Mouse (Mus musculus) urinary bladder, postnatal 4 days (tissue): ENCODE data around the gene Timp3.

Source experiments
- DNase-seq, 2 experiments: peaks; one replicate each; pipeline ENCODE4 v3.0.0; 2021 to 2022; ENCODE audit warnings: low spot score in 2 of 2

The Timp3 gene

GRCm38 (mm10) chr10:86300293-86301116, at the start of gene Timp3:
Gene Timp3, plus strand, starts transcription at chr10:86300372.
- peak; percentile 76 to 80 for DNase-seq

- no peak for DNase-seq
These were observed 44.0 kb upstream of the Timp3 start for GRCm38 (mm10) chr10:86256221-86256620.

- no peak for DNase-seq
These were observed 43.1 kb upstream of the Timp3 start for GRCm38 (mm10) chr10:86257045-86257444.

- no peak for DNase-seq
These were observed 42.1 kb upstream of the Timp3 start for GRCm38 (mm10) chr10:86258046-86258445.

- no peak for DNase-seq
These were observed 41.2 kb upstream of the Timp3 start for GRCm38 (mm10) chr10:86258992-86259391.

- DNase-seq, result no peak
These were observed 38.4 kb upstream of the Timp3 start for GRCm38 (mm10) chr10:86261725-86262124.

GRCm38 (mm10) chr10:86264618-86265017, 35.6 kb upstream of the Timp3 start:
- DNase-seq, result no peak

- no peak for DNase-seq
These were observed 29.9 kb upstream of the Timp3 start for GRCm38 (mm10) chr10:86270254-86270653.

- no peak for DNase-seq
These were observed 27.3 kb upstream of the Timp3 start for GRCm38 (mm10) chr10:86272826-86273225.

GRCm38 (mm10) chr10:86273410-86274191, 26.6 kb upstream of the Timp3 start:
- DNase-seq, result no peak

- no peak for DNase-seq
These were observed 24.6 kb upstream of the Timp3 start for GRCm38 (mm10) chr10:86275585-86275984.

GRCm38 (mm10) chr10:86277327-86277726, 22.8 kb upstream of the Timp3 start:
- DNase-seq, result no peak

GRCm38 (mm10) chr10:86278481-86278880, 21.7 kb upstream of the Timp3 start:
- DNase-seq, result no peak

GRCm38 (mm10) chr10:86279579-86280168, 20.5 kb upstream of the Timp3 start:
- DNase-seq, result no peak

- DNase-seq, result no peak
These were observed 18.9 kb upstream of the Timp3 start for GRCm38 (mm10) chr10:86281238-86281637.

GRCm38 (mm10) chr10:86286508-86286907, 13.7 kb upstream of the Timp3 start:
- no peak for DNase-seq

- no peak for DNase-seq
These were observed 9.9 kb upstream of the Timp3 start for GRCm38 (mm10) chr10:86290109-86290771.

- no peak for DNase-seq
These were observed 6.3 kb upstream of the Timp3 start for GRCm38 (mm10) chr10:86293880-86294279.

- DNase-seq, result no peak
These were observed 5.4 kb upstream of the Timp3 start for GRCm38 (mm10) chr10:86294599-86295365.

GRCm38 (mm10) chr10:86295454-86296098, 4.6 kb upstream of the Timp3 start:
- DNase-seq, result no peak

GRCm38 (mm10) chr10:86296111-86296510, 4.1 kb upstream of the Timp3 start:
- peak; percentile 58 to 77 for DNase-seq
